Mouse (Mus musculus) spleen, adult 12 weeks (tissue): ENCODE data around the gene Grin2c.

Experiments
- DNase-seq: peaks from one replicate; pipeline ENCODE4 v3.0.0; 2022; ENCODE audit warnings: low spot score

Gene Grin2c

DNA sequence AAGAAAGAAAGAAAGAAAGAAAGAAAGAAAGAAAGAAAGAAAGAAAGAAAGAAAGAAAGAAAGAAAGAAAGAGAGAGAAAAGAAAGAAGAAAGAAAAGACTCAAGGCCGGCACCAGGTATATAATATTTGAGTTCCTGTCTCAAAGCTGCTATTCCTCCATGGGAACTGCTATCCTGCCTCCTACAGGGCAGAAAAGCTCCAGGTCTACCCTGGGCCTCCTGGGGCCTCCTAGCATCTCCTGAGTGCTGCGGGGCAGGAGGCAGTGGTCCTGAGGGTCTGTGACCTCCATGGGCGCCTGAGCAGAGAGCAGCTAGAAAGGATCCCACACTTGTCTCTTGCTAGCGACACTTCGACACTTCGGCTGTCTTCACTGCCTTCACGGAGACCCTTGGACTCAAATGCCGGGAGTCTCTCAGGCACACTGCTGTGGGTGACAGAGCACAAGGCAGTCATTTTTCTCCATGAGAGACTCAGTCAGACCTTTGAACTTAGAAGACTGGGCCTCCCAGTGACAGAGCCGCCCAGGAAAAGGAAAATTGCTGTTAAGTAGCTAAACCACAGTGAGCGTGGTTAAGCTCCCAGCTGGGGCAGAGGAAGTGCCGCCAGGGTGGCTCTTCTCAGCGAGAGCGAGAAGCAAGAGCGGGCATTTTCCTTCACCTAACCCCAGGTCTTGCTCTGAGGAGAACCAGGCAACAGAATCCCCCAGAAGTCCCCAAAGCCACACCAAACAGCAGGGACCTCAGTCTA, 35.7 kb downstream of the Grin2c start:
- peak; percentile 19 for DNase-seq

- no peak for DNase-seq
Observed at GRCm38 (mm10) chr11:115229021-115229930, 37.8 kb downstream of the Grin2c start.

DNA sequence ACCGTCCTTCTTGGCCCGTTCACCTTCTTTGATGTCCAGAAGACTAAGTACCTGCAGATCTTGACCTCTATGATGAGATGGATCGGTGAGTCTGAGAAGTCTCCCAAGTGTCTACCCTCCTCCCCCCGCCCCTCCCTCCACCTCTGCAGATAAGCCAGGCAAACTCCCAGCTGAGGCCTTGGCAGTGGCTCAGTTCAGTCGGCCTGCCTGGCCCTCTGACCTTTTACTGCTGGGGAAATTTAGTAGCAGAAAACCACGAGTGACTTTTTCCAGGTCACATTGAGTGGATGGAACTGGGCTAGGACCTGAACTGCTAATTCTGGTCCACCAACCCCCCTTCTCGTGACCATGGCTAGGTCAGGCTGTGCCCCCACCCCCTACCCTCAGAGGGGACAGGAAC, 38.6 kb downstream of the Grin2c start:
- no peak for DNase-seq

DNA sequence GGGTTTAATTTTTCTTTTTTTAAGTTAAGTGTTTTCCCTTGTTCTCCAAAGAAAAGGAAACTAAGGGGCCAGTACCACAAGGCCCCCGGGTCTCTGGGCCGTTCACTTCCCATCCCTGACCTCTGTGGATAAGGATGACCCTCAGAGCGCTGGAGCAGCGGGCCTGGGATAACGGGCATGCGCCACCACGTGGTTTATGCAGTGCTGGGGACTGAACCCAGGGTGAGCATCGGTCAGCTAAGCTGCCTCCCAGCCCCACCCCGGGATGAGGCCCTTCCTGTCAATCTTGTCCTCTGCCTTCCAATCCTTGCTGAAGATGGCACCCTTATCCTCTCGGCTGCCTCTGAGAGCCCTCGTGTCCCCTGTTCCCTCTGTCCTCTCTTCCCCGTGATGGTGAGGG, 39.4 kb downstream of the Grin2c start:
- DNase-seq: no peak

GRCm38 (mm10) chr11:115226811-115227491, 40.1 kb downstream of the Grin2c start:
- no peak for DNase-seq

DNA sequence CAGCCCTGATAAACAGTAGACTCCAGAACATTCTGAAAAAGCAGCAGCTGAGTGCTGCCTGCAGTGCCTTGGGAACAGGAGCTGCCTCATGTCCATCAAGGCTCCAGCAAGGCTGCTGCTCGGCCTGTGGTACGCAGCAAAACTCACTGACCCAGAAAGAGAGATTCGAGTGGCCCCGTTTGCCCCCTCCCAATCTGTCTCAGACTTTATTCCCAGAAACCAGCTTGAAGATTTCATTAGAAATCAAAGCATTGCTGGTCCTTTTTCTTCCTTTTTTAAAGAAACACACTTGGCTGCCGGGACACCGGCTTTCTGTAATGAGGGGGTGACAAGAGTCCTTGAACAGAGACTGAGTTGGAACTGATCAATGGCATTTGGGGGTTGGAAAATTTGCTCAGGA, 41.7 kb downstream of the Grin2c start:
- DNase-seq: no peak

- no peak for DNase-seq
Observed at GRCm38 (mm10) chr11:115224889-115225288, 42.2 kb downstream of the Grin2c start.

DNA sequence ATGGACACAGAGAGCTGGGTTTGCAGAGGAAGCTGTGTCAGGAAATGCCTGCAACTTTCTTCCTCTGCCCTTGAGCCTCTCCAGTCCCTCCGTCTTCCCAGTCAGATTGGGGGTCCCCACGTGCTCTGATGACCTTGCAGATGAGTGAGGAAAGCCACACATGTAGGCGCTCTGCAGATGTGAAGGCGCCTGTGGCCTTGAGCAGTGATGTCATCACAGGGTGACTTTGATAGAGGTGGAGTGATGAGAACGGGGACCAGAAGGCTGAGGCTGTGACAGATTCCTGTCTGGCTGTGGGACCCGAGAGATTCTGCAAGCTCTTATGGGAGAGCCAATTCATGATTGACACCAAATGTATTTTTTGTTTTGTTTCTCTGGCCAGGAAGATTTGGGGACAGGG, 43.2 kb downstream of the Grin2c start:
- no peak for DNase-seq

GRCm38 (mm10) chr11:115223451-115223850, 43.6 kb downstream of the Grin2c start:
- no peak for DNase-seq

- DNase-seq: no peak
Observed at GRCm38 (mm10) chr11:115222570-115222969, 44.5 kb downstream of the Grin2c start.

DNA sequence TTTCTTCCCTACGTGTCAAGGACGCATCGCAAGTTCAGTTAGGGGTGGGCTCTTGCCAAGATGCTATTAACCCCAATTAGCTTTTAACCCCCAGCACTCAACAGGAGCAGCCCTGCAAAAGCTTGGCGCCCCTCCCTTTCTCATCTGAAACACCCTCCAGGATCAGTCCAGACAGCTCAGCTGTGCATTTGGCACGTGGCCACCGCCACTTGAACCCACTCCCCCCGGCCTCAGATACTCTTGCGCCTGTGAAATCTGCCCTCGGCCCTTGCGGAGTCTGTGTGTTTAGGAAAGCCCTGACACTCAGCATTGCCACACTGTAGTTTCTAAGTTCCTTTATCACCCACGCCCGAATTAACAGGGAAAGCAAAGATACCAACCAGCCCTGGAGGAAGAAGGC, 45.0 kb downstream of the Grin2c start:
- DNase-seq: no peak

GRCm38 (mm10) chr11:115219685-115220084, 47.4 kb downstream of the Grin2c start:
- no peak for DNase-seq

GRCm38 (mm10) chr11:115219263-115219662, 47.8 kb downstream of the Grin2c start:
- no peak for DNase-seq

GRCm38 (mm10) chr11:115217439-115218410, 49.3 kb downstream of the Grin2c start:
- no peak for DNase-seq

GRCm38 (mm10) chr11:115215123-115215522, 51.9 kb downstream of the Grin2c start:
- DNase-seq: no peak

DNA sequence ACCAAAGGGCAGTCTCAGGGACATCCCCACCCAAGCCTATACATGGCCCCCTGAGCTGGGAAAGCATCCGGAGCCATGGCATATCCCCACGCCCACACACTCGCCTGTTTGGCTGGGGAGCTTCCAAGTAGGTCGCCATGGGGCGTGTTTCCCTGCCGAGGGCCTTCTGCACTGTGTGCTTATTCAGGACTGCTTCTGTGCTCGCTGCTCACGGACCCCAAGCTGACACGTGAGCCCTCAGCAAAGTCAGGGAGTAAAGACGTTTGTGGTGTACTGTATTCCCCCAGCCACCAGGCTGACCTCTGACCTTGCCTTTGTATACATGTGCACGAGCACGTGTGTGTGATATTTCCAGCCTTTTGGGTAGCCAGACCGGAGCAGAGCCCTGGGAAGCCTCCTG, 54.9 kb downstream of the Grin2c start:
- DNase-seq: no peak

GRCm38 (mm10) chr11:115209958-115210357, 57.1 kb downstream of the Grin2c start:
- no peak for DNase-seq

DNA sequence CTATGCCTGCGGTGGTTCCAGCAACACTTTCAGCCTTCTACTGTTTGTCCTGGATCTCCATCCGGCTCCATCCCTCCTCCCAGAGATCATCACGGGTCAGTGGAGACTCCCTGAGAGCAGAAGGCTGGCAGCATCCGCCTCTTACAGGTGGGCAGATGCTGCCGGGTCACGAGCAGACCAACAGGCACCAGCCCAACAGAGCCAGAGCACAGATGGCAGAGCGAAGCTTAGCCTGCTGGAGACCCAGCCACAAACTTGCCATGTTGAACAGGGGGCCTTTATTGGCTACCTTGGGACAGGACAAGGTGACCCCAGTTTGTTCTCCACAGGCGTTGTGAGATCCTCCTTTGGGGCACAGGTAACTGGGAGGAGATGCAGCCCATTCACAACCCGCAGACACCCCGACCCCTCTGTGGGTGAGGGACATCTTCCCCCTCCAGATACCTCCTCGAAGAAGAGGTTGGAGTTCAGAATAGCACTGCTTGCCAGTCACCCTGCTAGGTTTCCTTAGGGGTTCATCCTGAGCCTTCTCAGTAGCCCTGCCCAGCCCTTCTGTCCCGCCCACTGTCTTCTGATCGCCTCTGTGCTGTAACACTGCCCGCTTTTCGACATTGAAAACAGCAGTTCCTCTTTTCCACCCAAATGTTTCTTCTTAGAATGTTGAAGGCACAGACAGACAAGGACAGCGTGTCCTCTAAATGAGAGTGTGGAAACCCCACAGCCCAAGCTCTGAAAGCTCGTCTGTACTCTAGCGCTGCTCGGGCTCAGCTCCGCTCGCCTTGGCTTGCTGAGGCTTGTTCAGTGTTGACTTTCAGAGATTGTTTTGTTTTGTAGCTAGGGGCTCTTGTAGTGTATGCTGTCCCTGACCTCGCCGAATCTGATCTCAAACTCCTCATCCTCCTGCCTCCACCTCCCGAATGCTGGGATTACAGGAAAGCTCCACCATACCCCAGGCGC, 58.0 kb downstream of the Grin2c start:
- DNase-seq: no peak

DNA sequence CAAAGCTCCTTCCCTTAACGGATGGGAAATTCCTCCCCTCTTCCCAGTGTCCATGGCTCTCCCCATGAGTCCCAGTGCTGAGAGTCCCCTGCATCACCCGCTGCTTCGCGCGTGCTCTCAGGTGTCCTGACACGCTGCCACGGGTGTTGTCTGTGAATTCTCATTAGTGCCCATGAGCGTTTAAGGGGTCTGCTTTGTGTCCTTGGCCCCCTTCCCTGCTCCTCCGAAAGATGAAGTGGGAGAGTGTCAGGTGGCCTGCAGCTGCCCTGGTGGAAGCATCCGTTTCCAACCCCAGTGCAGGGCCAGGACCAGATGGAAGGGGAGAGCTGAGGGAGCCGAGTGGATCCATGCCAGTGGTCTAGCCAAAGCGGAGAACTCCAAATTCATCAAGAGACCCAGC, 58.9 kb downstream of the Grin2c start:
- DNase-seq: no peak

- no peak for DNase-seq
Observed at GRCm38 (mm10) chr11:115202756-115203155, 64.3 kb downstream of the Grin2c start.
